Comparison of ENCODE assay signal across 9 mouse cellular contexts in genomic region chr12:85437172-85437876, GRCm38 (mm10). TPM values are rescaled to one million over a fixed set of nuclear protein-coding genes. Genes with fewer than 3 reads are reported as not detected.
DNase-seq lines count a peak whose midpoint lies in the region; ATAC-seq and TF ChIP-seq lines count a peak whose summit lies in the region.
"Had no signal": no experiment of that assay in that cellular context is flagged by ENCODE, and none has a peak within 500 bp of the region (broad histone marks: within the 10 kb centered on the region; RNA-seq: fewer than 3 reads in every experiment).

No protein-coding gene starts in this region.

- H3K27me3 ChIP-seq in forebrain, embryonic 15.5 days, result no peaks in the 10 kb centered on the region
- H3K27me3 ChIP-seq in midbrain, postnatal 0 days (ENCODE audit: insufficient read depth, low read length), result no peaks in the 10 kb centered on the region

- peak; percentile 32 for DNase-seq in adrenal gland, postnatal 25 days
- DNase-seq in adrenal gland, adult 18-20 months (ENCODE audit: low spot score in 2 of 2), result no peak
- peak; percentile 28 for DNase-seq in adipocyte (ENCODE audit: low spot score)
- peak; percentile 37 for DNase-seq in heart, postnatal 25 days (ENCODE audit: low spot score)
- DNase-seq in midbrain, postnatal 0 days (ENCODE audit: low spot score), result peak; percentile 84
- no peak for DNase-seq in left cerebral cortex, adult 9 months (ENCODE audit: low spot score in 2 of 2)
- no peak for DNase-seq in ovary, adult 18-20 months (ENCODE audit: low spot score)

- H3K4me1 ChIP-seq in forebrain, embryonic 15.5 days, result peaks cover 36% of the 10 kb centered on the region
- peaks cover 6% of the 10 kb centered on the region; the same call in 1 of the 2 replicates for H3K4me1 ChIP-seq in midbrain, postnatal 0 days (ENCODE audit: insufficient read depth, low read length)

- H3K9me3 ChIP-seq in forebrain, embryonic 15.5 days, result no peaks in the 10 kb centered on the region
- no peaks in the 10 kb centered on the region for H3K9me3 ChIP-seq in midbrain, postnatal 0 days (ENCODE audit: low read length)

- H3K4me2 ChIP-seq in forebrain, embryonic 15.5 days (replicated peaks), result peak overlapping the region; percentile 9; the same call in 1 of the 2 replicates
- no peak overlapping the region for H3K4me2 ChIP-seq in midbrain, postnatal 0 days (ENCODE audit: low read depth, low read length, poor library complexity, severe bottlenecking)

- peak overlapping the region; percentile 83 for H3K27ac ChIP-seq in forebrain, embryonic 15.5 days (replicated peaks)
- H3K27ac ChIP-seq in midbrain, postnatal 0 days (ENCODE audit: low read depth, low read length), result peak overlapping the region; percentile 57
- H3K27ac ChIP-seq: liver, embryonic 14.5 days had no signal

- peak; percentile 38; the same call in 1 of the 2 replicates for TF ChIP-seq CTCF in midbrain, postnatal 0 days (IDR thresholded peaks at IDR 0.05)

- intact Hi-C loops in heart, postnatal 25 days (cut with DNase I), result loop anchor here (2.0 to 5.0 kb wide), 2 partner anchors 15 to 35 kb away; partner anchors contain the start of gene Fos

- H3K9ac ChIP-seq in forebrain, embryonic 15.5 days (replicated peaks), result no peak overlapping the region
- no peak overlapping the region for H3K9ac ChIP-seq in midbrain, postnatal 0 days (replicated peaks; ENCODE audit: low read length, poor library complexity, severe bottlenecking)
- H3K9ac ChIP-seq: liver, embryonic 14.5 days had no signal

- H3K4me3 ChIP-seq in forebrain, embryonic 15.5 days, result no peak overlapping the region
- no peak overlapping the region for H3K4me3 ChIP-seq in midbrain, postnatal 0 days (ENCODE audit: low read depth, low read length)

- WGBS in forebrain, embryonic 15.5 days, result 11% methylated on average over 17 of the region's 17 CpGs
- WGBS in midbrain, postnatal 0 days, result 26% methylated on average over 17 of the region's 17 CpGs

- no peaks in the 10 kb centered on the region for H3K36me3 ChIP-seq in forebrain, embryonic 15.5 days
- H3K36me3 ChIP-seq in midbrain, postnatal 0 days (ENCODE audit: insufficient read depth, low read length), result no peaks in the 10 kb centered on the region

- peak; percentile 70 for ATAC-seq in forebrain, embryonic 15.5 days (replicated peaks)
- ATAC-seq in midbrain, postnatal 0 days (ENCODE audit: low FRiP score), result 0 out of 2 replicates have a peak, but pooled peaks have one; percentile 38

RNA-seq across cellular contexts. Expression of gene Fos, which starts 36.4 kb away (rescaled TPM):
- total RNA-seq in adrenal gland, postnatal 25 days (2021), result 1.9 and 2.0 TPM in 2 replicates
- 1 to 10 TPM; 2.9 to 4.3 TPM for total RNA-seq in adrenal gland, adult 18-20 months (2021)
- 1.6 and 2.2 TPM in 2 replicates for polyA plus RNA-seq in forebrain, embryonic 15.5 days (2015; fragmentation: Nextera tagmentation; extraction: Ambion mirVana)
- total RNA-seq in heart, postnatal 25 days (2021), result 1 to 10 TPM; 3.4 to 3.9 TPM
- total RNA-seq in midbrain, postnatal 0 days (2014; rRNA removed), result 9.7 and 14.6 TPM in 2 replicates
- 7.3 and 10.0 TPM in 2 replicates for polyA plus RNA-seq in midbrain, postnatal 0 days (2015; fragmentation: Nextera tagmentation; extraction: Ambion mirVana)

Comparison
In these comparisons a context has a peak if more than half of its experiments do, and no peak if none do; other contexts are left out.
1. DNase-seq: peak in adrenal gland, postnatal 25 days (single experiment), adipocyte (single experiment), heart, postnatal 25 days (single experiment) and midbrain, postnatal 0 days (single experiment); none in adrenal gland, adult 18-20 months (0 of 2), left cerebral cortex, adult 9 months (0 of 2) and ovary, adult 18-20 months (single experiment).